Mouse (Mus musculus) layer of hippocampus, adult 11-12 months (tissue): ENCODE measurements around the gene Cldn15.

Source experiments
- DNase-seq: peaks from one replicate; pipeline ENCODE4 v3.0.0; 2022; ENCODE audit warnings: low spot score

Cldn15 gene

GRCm38 (mm10) chr5:136982338-136982930 is 16.0 kb downstream of the Cldn15 start:
- DNase-seq, result peak; percentile 37

GRCm38 (mm10) chr5:136984828-136985227 is 18.4 kb downstream of the Cldn15 start:
- DNase-seq, result no peak

GRCm38 (mm10) chr5:136986695-136987137 is 20.3 kb downstream of the Cldn15 start, which contains the start of gene Plod3:
TSS of gene Plod3 (plus strand) at chr5:136987019.
- peak; percentile 98 for DNase-seq

DNA sequence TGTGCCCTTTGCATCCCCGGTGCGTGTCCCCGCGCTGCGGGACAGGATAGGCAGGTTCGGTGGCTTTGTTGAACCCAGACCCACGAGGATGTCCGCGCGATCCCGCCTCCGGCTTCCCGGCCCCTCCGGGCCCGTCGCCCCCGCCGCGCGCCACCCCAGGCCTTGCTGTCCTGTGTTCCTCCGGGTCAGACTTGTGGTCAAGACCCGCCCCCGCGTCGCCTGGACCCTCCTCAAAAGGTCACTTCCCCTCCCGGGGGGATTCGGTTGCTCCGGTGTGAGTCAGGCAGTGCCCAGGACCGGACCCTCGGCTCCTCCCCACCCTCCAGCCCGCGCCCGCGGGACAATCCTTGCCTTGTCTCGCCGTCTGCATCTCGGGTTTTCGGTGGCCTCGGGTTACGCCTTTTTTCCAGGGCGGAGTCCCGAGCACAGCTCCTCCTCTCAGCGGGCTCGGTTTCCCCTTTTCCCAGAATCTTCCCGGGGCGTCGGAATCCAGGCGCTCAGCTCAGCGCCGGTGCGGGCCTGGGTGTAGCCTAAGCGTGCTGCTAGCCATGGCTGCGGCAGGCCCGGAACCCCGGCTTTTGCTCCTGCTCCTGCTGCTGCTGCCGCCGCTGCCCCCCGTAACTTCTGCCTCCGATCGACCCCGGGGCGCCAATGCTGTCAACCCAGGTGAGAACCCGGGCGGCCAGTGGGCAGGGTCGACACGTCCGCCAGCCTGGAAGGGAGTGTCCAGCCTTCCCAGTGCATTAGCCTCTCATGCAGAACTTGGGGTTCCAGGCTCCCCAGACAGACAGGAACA is 20.9 kb downstream of the Cldn15 start:
- peak; percentile 82 for DNase-seq

GRCm38 (mm10) chr5:136987934-136988271 is 21.5 kb downstream of the Cldn15 start, which contains the start of gene Znhit1:
TSS of gene Znhit1 (minus strand) at chr5:136988021.
- no peak for DNase-seq

- DNase-seq, result peak; percentile 61
These were observed 22.0 kb downstream of the Cldn15 start for GRCm38 (mm10) chr5:136988420-136988819.

DNA sequence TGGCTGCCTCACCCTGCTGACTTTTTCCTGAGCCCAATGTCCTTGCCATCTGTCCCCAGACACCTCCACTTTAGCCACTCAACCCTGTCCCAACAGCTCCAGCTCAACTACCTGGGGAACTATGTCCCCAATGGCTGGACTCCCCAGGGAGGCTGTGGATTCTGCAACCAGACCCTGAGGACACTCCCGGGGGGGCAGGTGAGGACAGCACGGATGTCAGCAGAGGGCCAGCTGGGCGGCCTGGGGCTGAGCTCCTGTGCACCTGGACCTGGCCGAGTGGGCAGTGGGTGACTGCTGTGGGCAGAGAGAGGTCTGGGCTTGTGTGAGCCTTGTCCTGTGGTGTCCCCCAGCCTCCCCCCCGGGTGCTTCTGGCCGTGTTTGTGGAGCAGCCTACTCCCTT is 23.4 kb downstream of the Cldn15 start:
- DNase-seq, result no peak

- DNase-seq, result no peak
These were observed 33.0 kb downstream of the Cldn15 start for GRCm38 (mm10) chr5:136999449-136999848.

DNA sequence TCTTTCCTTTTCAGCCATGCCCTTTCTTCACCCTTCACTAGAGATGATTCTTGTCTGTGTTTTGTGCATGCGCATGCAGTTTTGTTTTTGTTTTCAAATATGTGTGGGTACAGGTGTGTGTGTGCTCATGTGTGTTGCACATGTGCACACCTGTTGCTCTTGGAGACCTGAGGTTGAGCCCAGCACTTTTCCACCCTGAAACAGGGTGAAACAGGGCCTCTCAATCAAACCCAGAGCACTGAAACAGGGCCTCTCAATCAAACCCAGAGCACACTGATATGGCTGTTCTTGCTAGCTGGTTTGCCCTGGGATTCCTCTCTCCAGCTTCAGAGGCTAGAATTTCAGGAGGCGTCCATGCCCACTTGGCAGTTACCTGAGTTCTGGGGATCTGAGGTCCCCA is 34.2 kb downstream of the Cldn15 start:
- DNase-seq, result no peak

GRCm38 (mm10) chr5:137007276-137007675 is 40.9 kb downstream of the Cldn15 start:
- DNase-seq, result no peak

GRCm38 (mm10) chr5:137009988-137010387 is 43.6 kb downstream of the Cldn15 start:
- DNase-seq, result peak; percentile 51

DNA sequence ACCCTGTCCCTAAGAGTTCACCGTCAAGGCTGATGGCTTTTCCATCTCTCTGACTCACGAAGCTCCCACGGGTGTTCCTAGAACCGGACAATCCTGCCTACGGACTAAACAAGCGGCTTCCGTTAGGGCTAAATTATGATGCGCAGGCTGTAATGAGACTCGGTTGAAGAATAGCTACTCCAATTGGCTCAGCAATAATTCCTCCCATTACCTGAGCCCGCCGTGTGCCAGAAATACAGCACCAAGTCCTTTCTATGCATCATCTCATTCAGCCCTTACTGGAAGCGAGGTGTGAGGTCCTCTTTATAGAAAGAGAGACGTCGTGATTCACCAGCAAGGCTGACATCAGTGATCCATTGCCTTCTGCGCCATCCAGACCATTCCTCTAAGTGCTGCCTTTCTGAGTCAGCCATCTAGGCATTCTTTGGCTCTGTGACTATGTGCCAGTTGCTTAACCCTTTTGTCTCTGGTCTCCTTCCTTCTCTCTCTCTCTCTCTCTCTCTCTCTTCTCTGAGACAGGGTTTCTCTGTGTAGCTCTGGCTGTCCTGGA is 46.1 kb downstream of the Cldn15 start:
- no peak for DNase-seq

DNA sequence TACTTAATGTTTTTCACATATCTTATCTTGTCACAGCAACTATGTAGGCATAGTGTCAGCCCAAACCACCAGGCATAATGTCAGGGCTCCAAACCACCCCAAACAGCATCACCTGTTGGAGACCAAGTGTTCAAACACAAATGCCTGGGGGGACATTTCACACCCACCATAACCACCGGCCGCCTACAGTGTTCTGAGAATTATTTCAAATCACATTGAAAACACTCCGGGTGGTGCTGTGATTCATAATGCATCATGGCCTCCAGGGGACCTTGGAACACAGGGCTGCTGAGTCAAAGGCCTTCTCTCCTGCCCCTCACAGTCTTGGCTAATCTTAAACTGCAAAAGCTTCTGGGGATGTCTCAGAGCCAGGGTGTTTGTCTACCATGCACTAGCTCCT is 49.5 kb downstream of the Cldn15 start:
- no peak for DNase-seq

DNA sequence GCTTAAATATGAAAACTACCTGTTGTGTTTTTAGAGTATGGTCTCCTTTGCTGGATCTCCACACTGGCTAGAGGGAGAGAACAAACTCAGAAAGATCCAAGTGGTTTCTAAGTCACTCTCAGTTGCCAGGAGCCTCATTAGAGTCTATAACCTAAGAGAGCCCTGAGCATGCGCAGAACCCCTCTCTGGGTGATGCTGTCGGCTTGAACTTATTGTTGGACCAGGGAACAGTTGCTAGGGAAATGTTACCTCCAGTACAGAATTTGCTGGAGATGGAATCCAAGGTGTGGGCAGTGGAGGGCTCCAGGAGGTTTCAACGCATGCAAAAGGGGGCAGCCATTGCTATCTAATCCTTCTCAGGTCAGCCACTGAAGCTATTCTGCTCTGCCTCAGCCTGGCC is 57.9 kb downstream of the Cldn15 start:
- no peak for DNase-seq

DNA sequence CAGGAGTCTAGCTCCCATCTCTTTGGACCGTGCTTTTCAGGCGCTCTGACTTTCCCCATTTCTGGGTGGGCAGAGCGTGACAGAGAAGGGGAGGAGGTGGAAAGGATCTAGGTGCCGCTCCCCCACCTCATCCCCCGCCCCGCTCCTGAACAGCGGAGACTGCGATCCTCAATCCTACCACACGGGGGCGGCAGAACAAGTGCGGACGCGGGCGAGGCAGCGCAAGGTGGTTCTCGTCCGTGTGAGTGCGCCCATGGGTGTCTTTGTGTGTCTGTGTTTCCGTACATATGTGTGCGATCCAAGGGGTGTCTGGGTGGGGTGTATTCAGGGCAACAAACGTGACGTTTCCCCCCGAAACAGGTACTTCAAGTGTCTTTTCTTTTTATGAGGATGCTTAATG is 58.7 kb downstream of the Cldn15 start:
- DNase-seq, result peak; percentile 73
